Mouse (Mus musculus): ENCODE results near the gene Xrcc1. TPM values are rescaled to one million over a fixed set of nuclear protein-coding genes. Genes with fewer than 3 reads are reported as not detected.

The Xrcc1 gene
- polyA plus RNA-seq, 1 experiment, result 71.6 TPM

GRCm38 (mm10) chr7:24571071-24571470 is 25.0 kb downstream of the Xrcc1 start:
- no peak for DNase-seq (ENCODE audit: low read depth)
- TF ChIP-seq CTCF (IDR thresholded peaks at IDR 0.05; ENCODE audit: borderline replicate concordance, extremely low read depth, insufficient read depth, insufficient read length) (no peak), POLR2A (IDR thresholded peaks at IDR 0.05; ENCODE audit: borderline replicate concordance, extremely low read depth, insufficient read depth, insufficient read length, poor library complexity, severe bottlenecking) (no peak)

DNA sequence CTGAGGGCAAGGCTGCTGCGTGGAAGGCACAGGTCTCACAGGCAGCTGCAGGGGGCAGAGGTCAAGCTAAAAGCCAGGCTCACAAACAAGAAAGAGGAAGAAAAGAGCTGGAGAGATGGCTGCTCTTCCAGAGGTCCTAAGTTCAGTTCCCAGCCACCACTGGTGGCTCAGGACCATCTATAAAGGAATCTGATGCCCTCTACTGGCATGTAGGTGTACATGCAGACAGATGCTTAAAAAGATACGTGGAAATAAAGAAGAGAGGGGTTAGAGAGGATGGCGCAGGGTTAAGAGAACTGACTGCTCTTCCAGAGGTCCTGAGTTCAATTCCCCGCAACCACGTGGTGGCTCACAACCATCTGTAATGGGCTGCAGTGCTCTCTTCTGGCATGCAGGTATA is 26.4 kb downstream of the Xrcc1 start:
- peak; percentile 35; the same call in 1 of the 2 replicates for TF ChIP-seq CTCF (IDR thresholded peaks at IDR 0.05; ENCODE audit: borderline replicate concordance, extremely low read depth, insufficient read depth, insufficient read length)
- TF ChIP-seq POLR2A (IDR thresholded peaks at IDR 0.05; ENCODE audit: borderline replicate concordance, extremely low read depth, insufficient read depth, insufficient read length, poor library complexity, severe bottlenecking), result no peak
- DNase-seq (ENCODE audit: low read depth), result no peak

- TF ChIP-seq CTCF (IDR thresholded peaks at IDR 0.05; ENCODE audit: borderline replicate concordance, extremely low read depth, insufficient read depth, insufficient read length) (no peak), POLR2A (IDR thresholded peaks at IDR 0.05; ENCODE audit: borderline replicate concordance, extremely low read depth, insufficient read depth, insufficient read length, poor library complexity, severe bottlenecking) (no peak)
Observed at GRCm38 (mm10) chr7:24574224-24574796, 28.2 kb downstream of the Xrcc1 start.

GRCm38 (mm10) chr7:24577811-24578210 is 31.7 kb downstream of the Xrcc1 start:
- TF ChIP-seq CTCF (IDR thresholded peaks at IDR 0.05; ENCODE audit: borderline replicate concordance, extremely low read depth, insufficient read depth, insufficient read length) (no peak), POLR2A (IDR thresholded peaks at IDR 0.05; ENCODE audit: borderline replicate concordance, extremely low read depth, insufficient read depth, insufficient read length, poor library complexity, severe bottlenecking) (no peak)
- DNase-seq (ENCODE audit: low read depth), result no peak

More at GRCm38 (mm10) chr7:24574224-24574796, 28.2 kb downstream of the Xrcc1 start:
- no peak for DNase-seq (ENCODE audit: low read depth)

- DNase-seq (ENCODE audit: low read depth), result no peak
- no peak for TF ChIP-seq POLR2A (IDR thresholded peaks at IDR 0.05; ENCODE audit: borderline replicate concordance, extremely low read depth, insufficient read depth, insufficient read length, poor library complexity, severe bottlenecking)
- no peak for TF ChIP-seq CTCF (IDR thresholded peaks at IDR 0.05; ENCODE audit: borderline replicate concordance, extremely low read depth, insufficient read depth, insufficient read length)
Observed at GRCm38 (mm10) chr7:24584876-24585275, 38.8 kb downstream of the Xrcc1 start.

GRCm38 (mm10) chr7:24585995-24586394 is 39.9 kb downstream of the Xrcc1 start:
- no peak for DNase-seq (ENCODE audit: low read depth)
- TF ChIP-seq POLR2A (IDR thresholded peaks at IDR 0.05; ENCODE audit: borderline replicate concordance, extremely low read depth, insufficient read depth, insufficient read length, poor library complexity, severe bottlenecking), result no peak
- TF ChIP-seq CTCF (IDR thresholded peaks at IDR 0.05; ENCODE audit: borderline replicate concordance, extremely low read depth, insufficient read depth, insufficient read length), result no peak

DNA sequence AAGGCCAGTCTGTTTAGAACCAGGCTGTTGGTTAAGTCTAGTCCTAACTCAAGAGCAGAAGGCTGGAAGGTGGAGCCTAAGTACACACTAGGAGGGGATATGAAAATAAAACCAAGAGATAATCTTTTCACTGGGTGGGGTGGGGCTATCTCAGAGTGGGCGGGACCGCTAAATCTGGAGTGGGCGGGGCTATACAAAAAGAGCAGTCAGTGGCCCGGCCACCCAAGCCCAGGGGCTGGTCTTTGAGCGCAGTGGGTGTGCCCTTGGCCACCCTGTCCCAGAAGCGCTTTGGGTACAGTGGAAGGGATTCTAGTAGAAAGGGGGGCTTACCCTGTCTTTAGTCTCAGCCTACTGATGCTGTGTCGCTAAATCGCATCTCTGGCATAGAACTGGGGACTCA is 40.7 kb downstream of the Xrcc1 start:
- DNase-seq (ENCODE audit: low read depth), result peak; percentile 26
- TF ChIP-seq CTCF (IDR thresholded peaks at IDR 0.05; ENCODE audit: borderline replicate concordance, extremely low read depth, insufficient read depth, insufficient read length) (no peak), POLR2A (IDR thresholded peaks at IDR 0.05; ENCODE audit: borderline replicate concordance, extremely low read depth, insufficient read depth, insufficient read length, poor library complexity, severe bottlenecking) (no peak)

DNA sequence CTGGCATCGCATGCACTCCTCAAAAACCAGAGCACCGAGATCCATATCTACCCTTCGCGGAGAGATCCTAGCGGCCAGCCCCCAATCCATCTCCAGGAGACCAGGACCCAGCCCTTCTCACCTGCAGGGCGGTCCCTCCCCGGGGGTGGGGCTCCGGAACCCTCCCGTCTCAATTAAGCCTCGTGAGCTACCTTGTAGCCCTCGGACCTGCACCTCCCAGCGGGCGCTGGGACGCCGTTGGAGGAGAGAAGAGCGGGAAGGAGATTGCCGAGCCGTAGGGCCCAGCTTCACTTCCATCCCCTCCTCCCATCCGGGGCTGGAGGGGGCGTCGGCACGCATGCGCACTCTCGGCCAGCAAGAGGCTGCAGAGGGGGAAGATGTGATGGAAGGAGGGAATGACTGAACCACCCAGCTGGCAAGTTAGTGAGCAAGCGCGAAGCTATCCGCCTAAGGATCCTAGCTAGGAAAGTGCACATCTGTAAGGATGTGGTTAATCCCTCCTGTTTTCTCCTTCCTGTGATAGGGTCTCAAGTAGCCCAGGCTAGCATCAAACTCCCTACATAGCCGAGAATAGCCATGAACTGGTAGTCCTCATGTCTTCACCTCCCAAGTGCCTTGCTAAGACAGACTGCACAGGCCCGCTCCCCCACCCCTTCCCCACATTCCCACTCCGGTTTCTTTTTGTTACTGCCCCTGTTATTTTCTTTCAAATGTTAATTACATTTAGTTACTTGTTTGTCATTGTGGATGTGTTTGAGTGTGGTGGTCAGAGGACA is 41.4 kb downstream of the Xrcc1 start, which contains the start of the genes Ethe1 and Zfp575:
Gene Ethe1, plus strand, starts transcription at position 214 of the 776 bp plus-strand sequence.
Gene Zfp575, minus strand, starts transcription at position 312 of the 776 bp plus-strand sequence.
- peak; percentile 69; the same call in 1 of the 2 replicates for TF ChIP-seq POLR2A (IDR thresholded peaks at IDR 0.05; ENCODE audit: borderline replicate concordance, extremely low read depth, insufficient read depth, insufficient read length, poor library complexity, severe bottlenecking)
- no peak for TF ChIP-seq CTCF (IDR thresholded peaks at IDR 0.05; ENCODE audit: borderline replicate concordance, extremely low read depth, insufficient read depth, insufficient read length)
- DNase-seq (ENCODE audit: low read depth), result peak; percentile 94

GRCm38 (mm10) chr7:24588336-24588735 is 42.2 kb downstream of the Xrcc1 start:
- TF ChIP-seq POLR2A (IDR thresholded peaks at IDR 0.05; ENCODE audit: borderline replicate concordance, extremely low read depth, insufficient read depth, insufficient read length, poor library complexity, severe bottlenecking) (no peak), CTCF (IDR thresholded peaks at IDR 0.05; ENCODE audit: borderline replicate concordance, extremely low read depth, insufficient read depth, insufficient read length) (no peak)

DNA sequence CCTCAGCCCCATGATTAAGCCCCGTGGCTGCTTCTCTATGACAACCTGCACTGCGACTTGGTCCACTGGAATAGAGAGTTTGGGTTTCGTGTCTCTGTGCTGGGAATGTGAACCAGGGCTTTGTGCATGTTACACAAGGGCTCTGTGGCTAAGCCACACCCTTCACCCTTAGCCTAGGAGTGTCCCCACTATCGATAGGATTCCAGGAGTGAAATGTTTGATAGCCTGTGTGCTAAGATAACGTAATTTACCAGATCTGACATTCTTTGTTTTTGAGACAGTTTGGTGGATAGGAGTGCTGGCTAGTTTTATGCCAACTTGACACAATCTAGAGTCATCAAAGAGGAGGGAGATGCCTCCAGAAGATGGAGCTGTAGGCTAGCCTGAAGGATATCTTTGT is 45.6 kb downstream of the Xrcc1 start:
- DNase-seq (ENCODE audit: low read depth), result no peak
- TF ChIP-seq POLR2A (IDR thresholded peaks at IDR 0.05; ENCODE audit: borderline replicate concordance, extremely low read depth, insufficient read depth, insufficient read length, poor library complexity, severe bottlenecking) (no peak), CTCF (IDR thresholded peaks at IDR 0.05; ENCODE audit: borderline replicate concordance, extremely low read depth, insufficient read depth, insufficient read length) (no peak)

More at GRCm38 (mm10) chr7:24588336-24588735, 42.2 kb downstream of the Xrcc1 start:
- DNase-seq (ENCODE audit: low read depth), result no peak

DNA sequence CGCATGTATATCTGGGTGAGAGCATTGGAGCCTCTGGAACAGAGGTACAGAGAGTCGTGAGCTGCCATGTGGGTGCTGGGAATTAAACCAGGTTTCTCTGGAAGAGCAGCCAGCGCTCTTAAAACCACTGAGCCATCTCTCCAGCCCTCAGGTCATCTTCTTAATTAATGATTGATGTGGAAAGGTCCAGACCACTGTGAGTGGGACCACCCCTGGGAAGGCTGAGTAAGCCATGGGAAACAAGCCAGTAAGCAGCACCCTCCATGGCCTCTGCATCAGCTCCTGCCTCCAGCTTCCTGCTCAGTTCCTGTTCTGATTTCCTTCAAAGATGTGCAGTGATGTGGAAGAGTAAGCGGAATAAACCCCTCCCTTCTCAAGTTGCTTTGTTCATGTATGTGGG is 46.1 kb downstream of the Xrcc1 start:
- TF ChIP-seq POLR2A (IDR thresholded peaks at IDR 0.05; ENCODE audit: borderline replicate concordance, extremely low read depth, insufficient read depth, insufficient read length, poor library complexity, severe bottlenecking) (no peak), CTCF (IDR thresholded peaks at IDR 0.05; ENCODE audit: borderline replicate concordance, extremely low read depth, insufficient read depth, insufficient read length) (no peak)
- no peak for DNase-seq (ENCODE audit: low read depth)

Measured in brain, embryonic 14.5 days (tissue).